Mouse (Mus musculus): Measurements from ENCODE around the gene Birc5. TPM values are rescaled to one million over a fixed set of nuclear protein-coding genes. Genes with fewer than 3 reads are reported as not detected.

Birc5 gene
- polyA plus RNA-seq, 2 experiments from 2014 or later = 88.3 to 110 TPM

DNA sequence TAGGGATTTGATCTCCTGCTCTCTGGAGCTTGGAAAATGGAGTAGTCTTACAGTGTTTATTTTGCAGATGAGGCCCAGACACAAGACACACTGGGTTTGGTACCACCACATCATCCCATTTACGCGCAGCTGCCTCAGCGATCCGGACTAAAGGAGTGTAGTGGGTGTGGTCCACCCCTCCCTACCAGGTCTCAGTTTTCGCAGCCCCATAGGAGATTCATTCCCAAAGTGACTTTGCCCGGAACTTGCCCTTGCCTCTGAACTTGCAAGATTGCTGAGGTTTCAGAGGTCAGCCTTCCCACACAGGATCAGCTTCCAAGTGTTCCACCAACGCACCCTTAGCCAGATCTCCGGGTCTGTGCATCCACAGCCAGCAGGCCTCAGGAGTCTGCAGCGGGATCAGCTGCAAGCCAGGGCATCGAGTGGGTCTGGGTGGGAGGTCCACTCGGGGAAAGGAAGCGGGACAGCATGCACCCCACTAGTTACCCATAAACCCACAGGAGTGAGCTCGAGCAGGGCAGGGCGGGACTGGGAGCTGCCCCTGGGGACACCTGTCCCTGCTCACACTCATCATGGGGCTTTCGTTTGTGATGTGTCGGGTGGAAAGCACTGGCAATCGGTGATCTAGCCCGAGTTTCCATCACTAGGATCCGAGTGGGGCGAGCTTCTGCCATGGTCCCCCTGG, 39.3 kb downstream of the Birc5 start:
- ATAC-seq = no peak

DNA sequence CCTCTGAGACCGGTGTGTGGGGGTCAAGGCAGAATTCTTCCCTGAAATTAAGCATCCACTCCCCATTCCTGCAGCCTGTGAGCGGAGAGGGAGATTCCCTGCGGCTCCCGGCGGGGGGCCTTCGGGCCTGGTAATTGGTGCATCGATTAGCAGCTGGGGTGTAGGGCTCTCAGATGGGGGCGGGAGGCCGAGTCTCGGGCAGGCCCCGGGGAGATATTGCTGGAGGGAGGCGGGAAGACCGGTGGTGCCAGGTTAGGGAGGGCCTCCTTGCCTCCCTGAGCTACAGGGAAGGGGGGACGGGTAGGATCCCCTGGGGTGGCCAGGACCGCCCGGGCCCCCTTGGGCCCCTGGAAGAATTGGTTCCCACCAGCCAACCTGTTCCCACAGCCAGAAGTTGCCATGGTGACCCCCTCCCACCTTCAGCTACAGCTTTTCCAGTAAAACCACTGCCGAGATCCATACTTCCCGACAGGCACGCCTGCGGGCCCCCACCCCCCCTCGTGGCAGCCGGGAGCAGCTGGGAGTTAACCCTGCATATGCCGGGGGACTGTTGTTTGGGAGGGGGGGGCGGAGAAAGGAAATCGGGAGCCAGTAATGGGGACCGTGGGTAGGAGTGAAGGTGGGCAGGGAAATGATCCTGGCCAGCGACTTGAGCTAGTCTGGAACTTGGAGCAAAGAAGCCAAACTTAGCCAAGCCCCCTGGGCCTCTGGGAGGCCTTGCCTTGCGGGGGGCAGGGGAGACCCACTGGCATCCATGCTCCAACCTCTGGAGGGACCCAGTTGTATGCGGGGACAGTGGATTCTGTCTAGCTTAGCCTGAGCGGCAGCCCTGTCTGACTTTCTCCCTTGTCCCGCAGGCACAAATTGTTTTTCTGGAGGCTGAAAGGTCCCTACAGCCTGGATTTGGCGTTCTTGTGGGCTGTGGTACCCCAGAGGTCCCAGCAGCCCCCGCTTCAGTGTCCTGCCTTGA, 40.1 kb downstream of the Birc5 start:
- ATAC-seq = no peak

DNA sequence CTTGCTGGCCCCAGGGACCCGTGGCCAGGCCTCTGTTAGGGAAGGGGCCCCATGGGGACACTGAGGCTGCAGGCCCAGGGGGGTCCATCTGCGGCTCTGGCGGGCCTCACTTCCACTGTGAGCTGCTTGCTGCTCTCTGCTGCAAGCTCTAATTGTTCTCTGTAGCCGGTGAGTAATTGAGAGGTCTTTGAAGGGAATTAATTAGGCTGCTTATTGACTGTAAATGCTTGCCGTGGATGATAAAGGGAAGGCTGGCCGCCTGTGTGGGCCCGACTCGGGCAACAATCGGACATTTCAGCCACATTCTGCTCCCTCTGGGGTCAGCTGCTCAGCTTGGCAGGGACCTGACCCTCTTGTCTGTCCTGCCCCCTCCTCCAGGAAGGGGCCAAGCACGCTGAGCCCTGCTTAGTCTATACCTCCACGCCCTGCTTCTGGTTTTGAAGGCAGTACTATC, 40.9 kb downstream of the Birc5 start:
- no peak for ATAC-seq

DNA sequence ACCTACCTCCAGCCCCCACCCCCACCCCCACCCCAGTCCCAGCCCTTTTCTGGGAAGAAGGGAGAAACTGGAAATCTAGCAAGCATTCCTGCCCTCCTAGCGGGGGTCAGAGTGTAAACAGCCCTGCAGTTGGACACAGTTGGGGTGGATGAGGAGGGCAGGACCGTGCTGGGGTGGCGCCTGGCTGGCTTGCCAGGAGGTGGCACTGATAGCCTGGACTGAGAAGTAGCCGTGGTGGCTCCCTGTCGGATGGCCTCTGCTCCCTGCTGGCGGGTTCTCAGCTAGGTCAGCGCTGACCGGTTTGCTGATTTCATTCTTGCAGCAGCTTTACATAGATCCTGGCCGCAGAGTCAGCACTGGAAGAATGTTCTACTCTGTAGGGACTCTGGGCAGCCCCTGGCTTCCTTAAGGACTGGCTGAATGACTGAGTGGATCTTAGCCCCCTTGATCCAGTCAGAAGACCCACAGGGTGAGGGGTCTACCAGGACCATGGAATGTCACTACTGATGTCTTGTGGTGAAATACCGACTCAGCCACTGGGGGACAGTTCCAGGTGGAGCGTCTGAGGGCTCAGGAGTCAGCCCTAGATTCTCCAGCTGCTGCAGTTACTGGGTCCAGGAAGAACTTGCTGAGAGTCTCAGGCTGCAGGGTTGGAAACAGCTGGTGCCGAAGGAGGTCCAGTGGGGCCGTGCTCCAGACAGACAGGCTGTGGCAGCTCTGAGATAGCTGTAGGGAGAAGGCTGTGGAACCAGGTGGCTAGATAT, 41.6 kb downstream of the Birc5 start:
- ATAC-seq = no peak

DNA sequence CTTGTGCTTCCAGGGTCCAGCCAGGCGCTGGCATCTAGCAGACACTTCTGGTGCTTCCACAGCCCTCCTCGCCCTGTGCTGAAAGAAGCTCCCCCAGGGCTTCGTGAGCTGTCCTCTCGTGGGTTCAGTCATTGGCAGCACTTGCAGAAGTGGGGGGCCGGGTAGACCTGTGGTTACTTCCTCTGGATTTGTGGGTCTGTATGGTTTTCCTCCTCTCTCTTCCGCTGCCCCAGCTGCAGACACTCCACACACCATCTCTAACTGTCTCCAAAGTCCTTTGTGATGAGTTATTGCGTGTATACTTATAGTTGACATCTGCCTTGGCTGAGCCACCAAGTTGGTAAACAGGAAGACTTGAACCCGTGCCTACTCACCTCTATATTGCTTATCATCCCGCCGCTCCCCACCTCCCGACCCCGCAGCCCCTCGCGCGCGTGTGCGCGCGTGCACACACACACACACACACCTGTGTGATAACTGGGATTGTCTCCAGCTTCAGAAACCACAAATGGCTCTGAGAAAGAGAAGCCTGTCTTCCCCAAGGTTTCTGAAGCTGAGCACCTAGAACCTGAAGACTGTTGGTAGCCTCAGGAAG, 42.6 kb downstream of the Birc5 start:
- ATAC-seq = peak; percentile 43

DNA sequence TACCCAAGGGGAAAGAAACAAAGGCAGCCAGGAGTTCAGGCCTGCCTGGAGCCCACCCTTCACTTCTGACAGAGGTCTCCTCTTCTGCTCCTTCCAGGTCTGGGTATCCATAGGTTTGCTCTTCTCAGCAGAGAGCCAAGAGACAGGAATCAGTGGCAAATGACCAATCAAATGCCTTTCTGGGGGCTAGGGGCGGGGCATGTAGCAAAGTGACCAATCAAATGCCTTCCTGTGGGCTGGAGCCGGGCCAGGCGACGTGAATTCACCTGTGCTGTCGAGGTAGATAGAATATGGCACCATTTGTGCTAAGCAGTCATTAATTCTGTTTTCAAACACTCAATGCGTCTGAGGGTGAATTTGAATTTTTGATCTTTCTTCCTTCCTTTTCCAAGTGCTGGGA, 43.1 kb downstream of the Birc5 start:
- ATAC-seq = peak; percentile 95

DNA sequence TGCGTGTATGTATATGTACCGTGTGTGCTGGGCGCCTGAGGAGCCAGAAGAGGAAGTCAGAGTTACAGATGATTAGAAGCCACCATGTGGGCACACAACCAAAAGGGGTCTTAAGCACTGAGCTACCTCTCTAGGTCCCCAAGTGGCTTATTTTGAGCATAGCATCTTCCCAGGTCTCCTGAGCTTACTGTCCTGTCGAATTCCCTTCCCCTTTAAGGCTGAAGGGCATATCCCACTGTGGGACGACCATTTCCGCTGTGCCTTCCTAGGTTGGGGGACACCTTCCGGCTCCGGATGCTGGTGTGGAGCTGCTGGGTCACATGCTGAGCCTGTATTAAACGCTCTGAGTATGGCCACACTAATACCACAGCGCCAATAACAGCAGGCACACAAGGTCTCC, 45.6 kb downstream of the Birc5 start:
- no peak for ATAC-seq

DNA sequence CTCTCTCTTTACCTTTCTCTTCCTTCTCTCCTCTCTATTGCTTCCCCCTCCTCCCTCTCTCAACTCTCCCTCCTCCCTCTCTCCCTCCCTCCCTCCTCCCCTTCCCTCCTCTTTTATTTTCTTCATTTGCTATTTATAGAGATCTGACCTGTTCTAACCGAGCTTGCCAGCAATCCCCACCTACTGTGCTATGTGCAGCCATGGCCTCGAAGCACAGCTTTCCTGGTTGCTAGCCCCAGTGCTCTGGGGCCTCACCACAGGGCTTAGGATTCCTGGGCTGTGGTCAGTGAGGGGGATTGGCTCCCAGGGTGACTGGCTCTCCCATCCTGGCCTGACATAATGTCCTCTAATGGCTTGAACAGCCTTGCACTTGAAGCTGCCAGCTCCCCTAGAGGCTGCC, 47.5 kb downstream of the Birc5 start:
- no peak for ATAC-seq

DNA sequence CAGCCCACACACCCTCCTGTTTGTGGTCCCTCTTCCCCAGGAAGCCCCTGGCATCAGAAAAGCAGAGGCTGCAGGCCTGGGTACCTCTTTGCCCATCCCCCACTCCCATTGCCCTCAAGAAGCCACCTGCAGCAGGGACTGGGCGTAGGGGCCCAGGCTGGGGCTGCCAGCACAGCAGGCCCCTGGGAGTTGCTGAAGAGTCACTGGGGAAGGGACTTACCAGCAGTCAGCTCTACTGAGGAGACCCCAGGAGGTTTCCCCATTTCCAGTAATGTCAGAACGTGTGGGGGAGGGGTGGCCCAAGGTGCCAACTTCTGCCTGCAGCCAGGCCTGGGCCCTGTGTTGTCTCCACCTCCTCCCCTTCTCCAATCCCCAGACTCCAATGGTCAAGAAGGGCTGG, 53.2 kb downstream of the Birc5 start:
- ATAC-seq = no peak

DNA sequence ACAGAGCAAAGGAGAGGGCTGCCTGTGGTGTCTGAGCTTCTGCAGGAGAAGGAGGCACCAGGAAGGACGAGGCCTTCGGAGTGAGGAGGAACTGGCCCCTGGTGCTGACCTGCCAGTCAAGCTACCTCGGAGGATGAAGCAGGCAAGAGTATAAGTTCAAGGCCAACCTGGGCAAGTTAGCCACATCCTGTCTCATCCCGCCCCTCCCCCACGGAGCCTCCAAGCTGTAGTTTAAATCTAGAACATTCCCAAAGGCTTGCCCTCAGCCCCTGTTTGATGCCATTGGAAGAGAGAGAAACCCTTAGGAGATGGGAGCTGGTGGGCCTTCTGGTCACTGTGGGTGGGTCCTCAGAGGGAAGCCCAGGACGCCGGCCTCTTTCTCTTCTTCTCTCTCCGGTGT, 55.4 kb downstream of the Birc5 start:
- ATAC-seq = no peak

Other genes starting within 250 kb of the Birc5 start
- gene Tnrc6c, start 195.0 kb upstream of the Birc5 start, polyA plus RNA-seq (2017; shearing (Covaris generic)) = 10 to 100 TPM; 14.3 to 16.8 TPM
- 10 to 100 TPM; 26.8 to 45.3 TPM for gene Tmc8, start 67.2 kb upstream of the Birc5 start, polyA plus RNA-seq (2017; shearing (Covaris generic))
- gene Tmc6, start 67.1 kb upstream of the Birc5 start, polyA plus RNA-seq (2017; shearing (Covaris generic)) = 100 to 1,000 TPM in 1 of 2 experiments, 10 to 100 TPM in 1; 88.2 to 107 TPM
- gene 6030468B19Rik, start 51.6 kb upstream of the Birc5 start, polyA plus RNA-seq (2017; shearing (Covaris generic)) = 1 to 10 TPM; 1.3 to 1.9 TPM
- 1 to 10 TPM; 3.8 to 5.6 TPM for gene Gm20708, start 39.6 kb upstream of the Birc5 start, polyA plus RNA-seq (2017; shearing (Covaris generic))
- 100 to 1,000 TPM in 1 of 2 experiments, 10 to 100 TPM in 1; 76.0 to 131 TPM for gene Syngr2, start 39.6 kb upstream of the Birc5 start, polyA plus RNA-seq (2017; shearing (Covaris generic))
- gene Afmid, start 23.3 kb upstream of the Birc5 start, polyA plus RNA-seq (2017; shearing (Covaris generic)) = 10 to 100 TPM; 23.5 to 24.7 TPM
- 10 to 100 TPM; 52.4 to 88.7 TPM for gene Tk1, start 23.2 kb upstream of the Birc5 start, polyA plus RNA-seq (2017; shearing (Covaris generic))
- gene Tmem235, start 11.5 kb downstream of the Birc5 start, polyA plus RNA-seq (2017; shearing (Covaris generic)) = not detected
- 10 to 100 TPM; 12.8 to 17.7 TPM for gene Tha1, start 24.2 kb downstream of the Birc5 start, polyA plus RNA-seq (2017; shearing (Covaris generic))
- 10 to 100 TPM; 42.5 to 43.1 TPM for gene Socs3, start 120.8 kb downstream of the Birc5 start, polyA plus RNA-seq (2017; shearing (Covaris generic))
- 10 to 100 TPM; 34.6 to 38.3 TPM for gene Pgs1, start 137.0 kb downstream of the Birc5 start, polyA plus RNA-seq (2017; shearing (Covaris generic))

All from activated CD4-positive, CD25-positive, alpha-beta regulatory T cell, adult 4 months (primary cell).